Mouse (Mus musculus) hindbrain, embryonic 15.5 days (tissue): ENCODE data around the gene Ndrg4. TPM values are rescaled to one million over a fixed set of nuclear protein-coding genes. Genes with fewer than 3 reads are reported as not detected.
A peak's percentile ranks its signal among the peaks of the same experiment; 100 is the strongest.

Experiments
- ATAC-seq: fragments of 200-750 bp; cut with Nextera tagmentation; 2 replicates; pipeline ENCODE4 v1.8.0; 2017; ENCODE audit warnings: low read depth, moderate number of reproducible peaks, moderate TSS enrichment; ENCODE audit not compliant: low FRiP score
- H3K27ac ChIP-seq: fragments of 300-500 bp; sonication (generic); replicated peaks from 2 replicates; pipeline ENCODE4 v1.5.1; 2015; ENCODE audit warnings: mild to moderate bottlenecking, inconsistent platforms
- H3K27me3 ChIP-seq: fragments of 300-500 bp; sonication (generic); 2 replicates; pipeline ENCODE4 v1.6.1; 2015; ENCODE audit warnings: control low read depth, inconsistent platforms
- H3K36me3 ChIP-seq: fragments of 300-500 bp; sonication (generic); 2 replicates; pipeline ENCODE4 v1.6.1; 2015; ENCODE audit warnings: control low read depth, inconsistent platforms
- H3K4me1 ChIP-seq: fragments of 300-500 bp; sonication (generic); replicated peaks from 2 replicates; pipeline ENCODE4 v1.6.1; 2015; ENCODE audit warnings: control low read depth, inconsistent platforms
- H3K4me2 ChIP-seq: fragments of 300-500 bp; sonication (generic); 2 replicates; pipeline ENCODE4 v1.6.1; 2015; ENCODE audit warnings: moderate library complexity, mild to moderate bottlenecking, inconsistent platforms
- H3K4me3 ChIP-seq: fragments of 300-500 bp; sonication (generic); 2 replicates; pipeline ENCODE4 v1.5.1; 2015; ENCODE audit warnings: mild to moderate bottlenecking, inconsistent platforms
- H3K9ac ChIP-seq: fragments of 300-500 bp; sonication (generic); 2 replicates; pipeline ENCODE4 v1.6.1; 2015; ENCODE audit warnings: inconsistent platforms
- H3K9me3 ChIP-seq: fragments of 300-500 bp; sonication (generic); 2 replicates; pipeline ENCODE4 v1.6.1; 2016; ENCODE audit warnings: control low read depth, inconsistent platforms
- WGBS: fragments of 180-500 bp; shearing (Covaris S2); methylation state at CpG from one replicate; pipeline ENCODE4 v1.1.7; 2015; 5-methylcytosine and 5-hydroxymethylcytosine counted together
- polyA plus RNA-seq: library from polyadenylated mRNA; unstranded; fragments of >200 nt; fragmentation: Nextera tagmentation; extraction: Ambion mirVana; gene quantifications from 2 replicates; pipeline ENCODE4 v1.2.1, GENCODE M21; 2015

Ndrg4 gene
- polyA plus RNA-seq, 1 experiment from 2014 or later, result 454 TPM

- Histone ChIP-seq H3K9me3 (no peaks in the 10 kb centered on the region), H3K27ac (no peak overlapping the region), H3K4me3 (no peak overlapping the region), H3K9ac (no peak overlapping the region), H3K36me3 (peaks cover 62% of the 10 kb centered on the region), H3K4me2 (no peak overlapping the region), H3K27me3 (no peaks in the 10 kb centered on the region), H3K4me1 (peaks cover 7% of the 10 kb centered on the region; the same call in 1 of the 2 replicates)
- 91% methylated on average over 3 of the region's 3 CpGs for WGBS
- no peak for ATAC-seq
Observed at GRCm38 (mm10) chr8:95711029-95711428, 34.2 kb downstream of the Ndrg4 start.

GRCm38 (mm10) chr8:95712395-95712794 lies 35.6 kb downstream of the Ndrg4 start:
- H3K4me3 ChIP-seq, result no peak overlapping the region
- no peak overlapping the region for H3K9ac ChIP-seq
- H3K4me2 ChIP-seq, result no peak overlapping the region
- H3K27me3 ChIP-seq, result no peaks in the 10 kb centered on the region
- H3K27ac ChIP-seq, result no peak overlapping the region
- H3K36me3 ChIP-seq, result peaks cover 49% of the 10 kb centered on the region
- peaks cover 19% of the 10 kb centered on the region for H3K4me1 ChIP-seq
- no peaks in the 10 kb centered on the region for H3K9me3 ChIP-seq
- no peak for ATAC-seq
- 88% methylated on average over 9 of the region's 9 CpGs for WGBS

GRCm38 (mm10) chr8:95713100-95714010 lies 36.6 kb downstream of the Ndrg4 start:
- no peak overlapping the region for H3K4me3 ChIP-seq
- H3K36me3 ChIP-seq, result peaks cover 49% of the 10 kb centered on the region
- no peak overlapping the region for H3K27ac ChIP-seq
- ATAC-seq, result peak; percentile 31; the same call in 1 of the 2 replicates
- no peak overlapping the region for H3K4me2 ChIP-seq
- 83% methylated on average over 19 of the region's 19 CpGs for WGBS
- H3K27me3 ChIP-seq, result no peaks in the 10 kb centered on the region
- no peaks in the 10 kb centered on the region for H3K9me3 ChIP-seq
- no peak overlapping the region for H3K9ac ChIP-seq
- peaks cover 19% of the 10 kb centered on the region for H3K4me1 ChIP-seq

- 95% methylated on average over 4 of the region's 4 CpGs for WGBS
- peaks cover 49% of the 10 kb centered on the region for H3K36me3 ChIP-seq
- no peak overlapping the region for H3K9ac ChIP-seq
Observed at GRCm38 (mm10) chr8:95714367-95714766, 37.6 kb downstream of the Ndrg4 start.

DNA sequence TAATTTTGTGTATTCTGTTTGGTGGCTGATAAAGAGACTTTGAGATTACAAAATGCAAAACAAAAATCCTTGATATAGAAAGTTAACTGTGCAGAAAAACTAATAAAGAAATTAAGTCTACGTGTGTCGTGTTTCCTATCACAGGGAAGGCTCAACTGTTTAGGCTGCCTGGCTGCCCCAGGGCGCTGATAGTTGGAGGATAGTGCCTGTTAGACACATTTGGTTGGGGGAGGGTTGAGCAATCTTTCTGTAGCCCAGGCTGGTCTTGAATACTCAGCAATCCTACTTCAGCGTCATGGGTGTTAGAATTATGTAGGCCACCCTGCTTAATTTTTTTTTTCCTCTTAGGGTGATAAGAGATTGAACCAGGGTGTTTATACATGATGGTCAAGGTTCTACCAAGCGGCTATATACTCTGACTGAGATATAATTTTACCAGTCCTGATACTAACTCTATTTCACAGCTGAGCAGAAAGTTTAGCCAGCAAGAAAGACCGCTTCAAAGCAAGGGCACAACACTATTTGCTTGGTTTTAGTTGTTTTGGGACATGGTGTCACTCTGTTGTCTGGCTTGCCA lies 38.1 kb downstream of the Ndrg4 start:
- 89% methylated on average over 6 of the region's 6 CpGs for WGBS
- no peaks in the 10 kb centered on the region for H3K9me3 ChIP-seq
- H3K9ac ChIP-seq, result peak overlapping the region; percentile 64; the same call in 1 of the 2 replicates
- no peaks in the 10 kb centered on the region for H3K27me3 ChIP-seq
- H3K4me3 ChIP-seq, result peak overlapping the region; percentile 56
- peak overlapping the region; percentile 86 for H3K4me2 ChIP-seq
- ATAC-seq, result no peak
- peaks cover 49% of the 10 kb centered on the region for H3K36me3 ChIP-seq
- peaks cover 19% of the 10 kb centered on the region for H3K4me1 ChIP-seq
- H3K27ac ChIP-seq, result peak overlapping the region; percentile 68; the same call in 1 of the 2 replicates

More at GRCm38 (mm10) chr8:95714367-95714766, 37.6 kb downstream of the Ndrg4 start:
- Histone ChIP-seq H3K4me3 (no peak overlapping the region), H3K9me3 (no peaks in the 10 kb centered on the region), H3K27ac (no peak overlapping the region), H3K4me2 (no peak overlapping the region), H3K4me1 (peaks cover 19% of the 10 kb centered on the region), H3K27me3 (no peaks in the 10 kb centered on the region)
- ATAC-seq, result no peak

- peaks cover 19% of the 10 kb centered on the region for H3K4me1 ChIP-seq
- H3K4me3 ChIP-seq, result peak within 1 kb of the TSS; percentile 56
- H3K27ac ChIP-seq, result peak within 1 kb of the TSS; percentile 68
- peak within 1 kb of the TSS; percentile 64 for H3K9ac ChIP-seq
- H3K4me2 ChIP-seq, result peak within 1 kb of the TSS; percentile 86
- under 1% methylated on average over 69 of the region's 79 CpGs for WGBS
- H3K36me3 ChIP-seq, result peaks cover 52% of the 10 kb centered on the region
- no peaks in the 10 kb centered on the region for H3K27me3 ChIP-seq
- H3K9me3 ChIP-seq, result no peaks in the 10 kb centered on the region
- peak; percentile 89 for ATAC-seq
Observed at GRCm38 (mm10) chr8:95715676-95716531, 39.1 kb downstream of the Ndrg4 start, which contains the start of gene Setd6. Gene Setd6, plus strand, starts transcription at chr8:95715881.

GRCm38 (mm10) chr8:95716546-95717335 lies 40.0 kb downstream of the Ndrg4 start:
- 18% methylated on average over 21 of the region's 21 CpGs for WGBS
- peaks cover 53% of the 10 kb centered on the region for H3K36me3 ChIP-seq
- peak overlapping the region; percentile 68; the same call in 1 of the 2 replicates for H3K27ac ChIP-seq

DNA sequence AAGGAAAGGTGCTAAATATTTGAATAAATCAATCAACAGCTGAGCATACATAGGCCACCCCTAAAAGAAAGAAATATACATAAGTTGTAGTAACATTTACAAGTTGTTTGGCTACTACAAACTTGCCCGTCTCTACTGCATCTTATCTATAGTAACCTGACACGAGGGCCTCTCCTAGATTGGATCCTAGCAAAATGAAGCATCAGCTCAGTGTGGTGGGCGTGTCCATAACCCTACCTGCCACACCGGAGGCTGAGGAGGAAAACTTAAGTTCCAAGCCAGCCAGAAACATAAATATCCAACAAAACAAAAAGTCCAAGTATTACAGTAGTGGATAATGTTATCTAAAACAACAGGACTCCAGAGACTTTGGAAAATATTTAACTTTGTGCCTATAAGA lies 50.8 kb downstream of the Ndrg4 start:
- ATAC-seq, result no peak
- H3K9me3 ChIP-seq, result no peaks in the 10 kb centered on the region
- H3K27ac ChIP-seq, result no peak overlapping the region
- H3K4me2 ChIP-seq, result no peak overlapping the region
- 94% methylated on average over 4 of the region's 4 CpGs for WGBS
- H3K4me3 ChIP-seq, result no peak overlapping the region
- H3K27me3 ChIP-seq, result no peaks in the 10 kb centered on the region
- peaks cover 84% of the 10 kb centered on the region for H3K36me3 ChIP-seq
- H3K9ac ChIP-seq, result no peak overlapping the region
- no peaks in the 10 kb centered on the region for H3K4me1 ChIP-seq

More at GRCm38 (mm10) chr8:95716546-95717335, 40.0 kb downstream of the Ndrg4 start:
- Histone ChIP-seq H3K4me2 (peak overlapping the region; percentile 86), H3K4me1 (peaks cover 19% of the 10 kb centered on the region), H3K9me3 (no peaks in the 10 kb centered on the region), H3K4me3 (peak overlapping the region; percentile 56), H3K9ac (peak overlapping the region; percentile 64), H3K27me3 (no peaks in the 10 kb centered on the region)
- ATAC-seq, result no peak

GRCm38 (mm10) chr8:95738596-95738995 lies 61.8 kb downstream of the Ndrg4 start:
- H3K9ac ChIP-seq, result no peak overlapping the region
- H3K4me2 ChIP-seq, result no peak overlapping the region
- H3K4me1 ChIP-seq, result no peaks in the 10 kb centered on the region
- no peak overlapping the region for H3K27ac ChIP-seq
- peaks cover 84% of the 10 kb centered on the region for H3K36me3 ChIP-seq
- no peak overlapping the region for H3K4me3 ChIP-seq
- no peak for ATAC-seq
- no peaks in the 10 kb centered on the region for H3K27me3 ChIP-seq
- WGBS, result 76% methylated on average over 7 of the region's 7 CpGs
- no peaks in the 10 kb centered on the region for H3K9me3 ChIP-seq

DNA sequence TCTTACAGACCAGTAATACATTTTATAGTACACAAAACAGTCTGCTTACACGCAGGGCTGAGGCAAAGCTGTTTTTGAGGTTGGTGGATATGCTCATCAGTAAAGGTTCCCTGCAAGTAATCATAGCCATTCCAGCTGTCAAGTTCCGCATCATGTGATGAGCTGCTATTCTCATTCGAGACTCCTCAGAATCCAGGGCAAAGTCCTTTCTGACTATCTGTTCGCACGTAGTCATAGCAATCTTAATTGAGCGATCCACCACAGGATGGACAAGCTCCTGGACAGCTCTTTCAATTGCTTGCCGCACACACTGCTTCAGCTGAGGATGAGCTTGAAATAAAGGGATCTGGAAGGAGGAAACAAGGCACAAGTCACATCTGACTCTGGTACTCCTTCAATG lies 65.0 kb downstream of the Ndrg4 start:
- no peak overlapping the region for H3K9ac ChIP-seq
- no peak overlapping the region for H3K4me3 ChIP-seq
- WGBS, result 91% methylated on average over 7 of the region's 7 CpGs
- no peaks in the 10 kb centered on the region for H3K27me3 ChIP-seq
- no peak overlapping the region for H3K4me2 ChIP-seq
- peaks cover 89% of the 10 kb centered on the region for H3K36me3 ChIP-seq
- no peaks in the 10 kb centered on the region for H3K9me3 ChIP-seq
- no peak overlapping the region for H3K27ac ChIP-seq
- H3K4me1 ChIP-seq, result no peaks in the 10 kb centered on the region
- ATAC-seq, result no peak

DNA sequence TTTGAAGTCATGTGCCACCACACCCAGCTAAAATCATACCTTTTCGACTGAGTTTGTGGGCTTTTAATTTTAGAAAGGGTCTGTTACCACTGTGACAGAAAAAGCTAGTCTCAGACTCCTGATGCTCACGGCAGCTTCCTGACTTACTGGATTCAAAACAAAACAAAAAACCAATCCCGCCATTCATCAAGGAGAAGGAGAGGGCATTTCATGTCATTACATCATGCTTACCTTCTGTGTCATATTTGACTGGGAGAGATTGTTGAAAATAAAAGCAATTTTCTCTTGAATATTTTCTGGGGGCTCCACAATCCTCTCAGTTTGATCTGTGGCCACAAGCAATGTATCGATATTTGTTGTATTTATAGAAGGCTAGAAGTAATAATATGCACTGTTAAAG lies 71.2 kb downstream of the Ndrg4 start:
- no peaks in the 10 kb centered on the region for H3K4me1 ChIP-seq
- no peak overlapping the region for H3K4me2 ChIP-seq
- WGBS, result 91% methylated on average over 4 of the region's 4 CpGs

More for the DNA sequence above, 71.2 kb downstream of the Ndrg4 start:
- Histone ChIP-seq H3K9ac (no peak overlapping the region), H3K27ac (no peak overlapping the region), H3K36me3 (peaks cover 87% of the 10 kb centered on the region), H3K27me3 (no peaks in the 10 kb centered on the region), H3K4me3 (no peak overlapping the region), H3K9me3 (no peaks in the 10 kb centered on the region)
- ATAC-seq, result no peak
